Mouse (Mus musculus) small intestine, adult 10 weeks (tissue): Measurements from ENCODE around the gene Tom1l1. TPM values are rescaled to one million over a fixed set of nuclear protein-coding genes. Genes with fewer than 3 reads are reported as not detected.

Source experiments
- polyA plus RNA-seq: library from polyadenylated mRNA; stranded (reverse); fragments of 350-450 nt; fragmentation: Illumina TruSeq; extraction: RNeasy Lipid Tissue Mini Kit (QIAGEN cat#74804); gene quantifications from one replicate; pipeline ENCODE4 v1.2.3, GENCODE M21; 2014; ENCODE audit warnings: low replicate concordance

The Tom1l1 gene
- 105 TPM for polyA plus RNA-seq

DNA sequence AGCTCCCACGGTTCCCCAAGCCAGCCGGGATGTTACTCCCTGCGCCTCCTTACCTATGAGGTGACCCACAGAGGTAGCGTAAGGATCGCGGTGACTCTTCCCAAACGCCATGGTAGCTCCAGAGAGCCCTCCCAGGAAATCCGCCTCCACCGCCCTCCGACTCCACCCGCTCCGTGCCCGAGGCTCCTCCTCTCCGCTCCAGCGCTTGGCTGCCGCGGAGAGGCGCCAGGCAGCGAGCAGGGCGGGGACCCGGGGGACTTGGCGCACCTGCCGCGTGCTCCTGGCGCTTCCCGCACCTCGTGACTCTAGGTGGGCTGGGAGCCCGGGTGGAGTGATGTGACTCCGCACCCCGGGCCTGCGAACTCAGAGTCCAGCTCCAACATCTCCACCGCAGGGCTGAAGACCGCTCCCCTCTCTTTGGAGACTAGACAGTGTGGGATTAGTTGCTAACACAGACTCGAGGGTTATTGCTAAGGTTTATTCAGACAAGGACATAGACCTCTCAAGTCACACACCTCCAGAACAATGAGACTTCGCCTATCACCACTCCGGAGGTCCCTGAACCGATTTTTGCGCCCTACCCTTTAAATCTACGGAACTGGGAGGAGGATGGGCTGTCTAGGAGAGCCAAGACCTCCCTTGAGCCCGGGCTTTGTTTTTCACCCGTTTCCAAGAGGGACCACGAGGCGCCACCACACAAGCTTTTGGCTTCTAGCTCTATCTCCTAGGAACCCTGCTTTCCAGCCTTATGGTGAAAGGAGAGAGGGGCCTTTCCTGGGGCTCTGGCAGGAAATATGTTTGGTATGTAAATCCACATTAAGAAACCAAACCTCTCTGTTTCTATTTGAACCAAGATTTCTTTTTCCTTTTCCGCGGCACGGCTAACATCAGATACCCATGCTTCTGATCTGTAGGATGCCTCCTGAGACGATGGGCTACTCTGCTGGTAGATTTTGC lies at the start of gene Tom1l1:
Gene Tom1l1, minus strand, starts transcription at position 907 of the 957 bp plus-strand sequence.

DNA sequence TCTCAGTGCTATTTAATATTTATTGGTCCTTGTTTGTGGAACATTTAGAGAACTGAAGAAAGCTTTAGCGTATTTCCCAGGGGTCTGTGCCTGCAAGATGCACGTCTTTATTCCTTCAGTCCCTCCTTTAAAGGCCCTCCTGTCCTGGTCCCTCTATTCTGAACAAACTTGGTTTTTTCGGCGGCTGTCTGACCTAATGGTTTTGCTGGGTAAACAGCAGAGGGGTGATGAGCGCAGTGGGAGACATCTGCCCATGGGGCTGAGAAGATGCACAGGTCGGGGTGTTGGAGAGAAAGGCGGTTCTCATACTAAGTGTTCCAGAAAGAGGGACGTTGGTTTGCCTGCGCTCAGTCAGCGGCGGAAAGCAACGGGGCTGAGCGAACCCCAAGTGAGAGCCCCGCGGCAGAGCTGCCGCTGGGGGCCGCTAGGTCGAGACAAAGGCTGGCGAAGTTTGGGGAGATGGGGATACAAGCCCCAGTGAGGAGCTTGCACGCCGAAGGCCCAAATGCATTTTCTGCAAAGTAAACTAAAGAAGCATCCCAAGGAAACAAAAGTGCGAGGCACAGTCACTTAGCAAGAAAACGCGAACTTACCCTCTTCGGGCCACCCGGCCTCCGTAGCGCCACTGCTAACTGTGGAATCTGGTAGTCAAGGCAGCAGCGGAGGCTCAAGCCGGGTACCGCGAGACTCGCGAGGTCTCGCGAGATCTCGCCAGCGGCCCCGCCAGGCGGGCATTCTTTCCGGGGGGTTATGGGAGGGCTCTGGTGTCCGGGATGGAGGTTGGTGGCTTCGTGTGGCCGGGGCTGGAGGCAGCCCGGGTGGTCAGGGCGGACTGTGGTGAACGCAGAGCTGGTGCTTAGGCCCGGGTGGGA lies 50.5 kb downstream of the Tom1l1 start, which contains the start of the genes Stxbp4 and Cox11:
Gene Stxbp4, minus strand, starts transcription at position 645 of the 872 bp plus-strand sequence.
Gene Cox11, plus strand, starts transcription at position 734 of the 872 bp plus-strand sequence.

Other genes with a start within 250 kb of the Tom1l1 start
- gene Stxbp4, start 50.3 kb downstream of the Tom1l1 start, polyA plus RNA-seq, result 3.0 TPM
- 74.6 TPM for gene Cox11, start 50.2 kb downstream of the Tom1l1 start, polyA plus RNA-seq